Mouse (Mus musculus): ENCODE results near the gene Zmym1. TPM values are rescaled to one million over a fixed set of nuclear protein-coding genes. Genes with fewer than 3 reads are reported as not detected.

The Zmym1 gene
- polyA plus RNA-seq, 1 experiment from 2014 or later, result 25.2 TPM

GRCm38 (mm10) chr4:127037908-127038827 is 22.8 kb downstream of the Zmym1 start:
- Histone ChIP-seq H3K4me2 (ENCODE audit: low read depth, low read length) (no peak overlapping the region), H3K36me3 (ENCODE audit: control insufficient read depth, insufficient read depth, low read length) (peaks cover 67% of the 10 kb centered on the region), H3K27ac (ENCODE audit: low read depth, low read length) (no peak overlapping the region), H3K4me1 (ENCODE audit: control insufficient read depth, insufficient read depth, low read length) (no peaks in the 10 kb centered on the region), H3K27me3 (ENCODE audit: control insufficient read depth, insufficient read depth, low read length) (no peaks in the 10 kb centered on the region), H3K4me3 (ENCODE audit: low read depth, low read length) (no peak overlapping the region), H3K9me3 (ENCODE audit: control insufficient read depth, low read length) (no peaks in the 10 kb centered on the region), H3K9ac (replicated peaks; ENCODE audit: low read depth, low read length) (no peak overlapping the region)
- 89% methylated on average over 8 of the region's 8 CpGs for WGBS
- ATAC-seq (ENCODE audit: low read depth), result no peak

GRCm38 (mm10) chr4:127037158-127037557 is 23.8 kb downstream of the Zmym1 start:
- peaks cover 69% of the 10 kb centered on the region for H3K36me3 ChIP-seq (ENCODE audit: control insufficient read depth, insufficient read depth, low read length)
- H3K9me3 ChIP-seq (ENCODE audit: control insufficient read depth, low read length), result no peaks in the 10 kb centered on the region
- no peak overlapping the region for H3K9ac ChIP-seq (replicated peaks; ENCODE audit: low read depth, low read length)
- 96% methylated on average over 3 of the region's 3 CpGs for WGBS
- H3K4me1 ChIP-seq (ENCODE audit: control insufficient read depth, insufficient read depth, low read length), result no peaks in the 10 kb centered on the region
- no peak overlapping the region for H3K4me2 ChIP-seq (ENCODE audit: low read depth, low read length)
- ATAC-seq (ENCODE audit: low read depth), result no peak
- H3K27ac ChIP-seq (ENCODE audit: low read depth, low read length), result no peak overlapping the region
- H3K27me3 ChIP-seq (ENCODE audit: control insufficient read depth, insufficient read depth, low read length), result no peaks in the 10 kb centered on the region
- no peak overlapping the region for H3K4me3 ChIP-seq (ENCODE audit: low read depth, low read length)

- Histone ChIP-seq H3K4me3 (ENCODE audit: low read depth, low read length) (no peak overlapping the region), H3K4me2 (ENCODE audit: low read depth, low read length) (no peak overlapping the region), H3K36me3 (ENCODE audit: control insufficient read depth, insufficient read depth, low read length) (peaks cover 84% of the 10 kb centered on the region), H3K27ac (ENCODE audit: low read depth, low read length) (no peak overlapping the region), H3K4me1 (ENCODE audit: control insufficient read depth, insufficient read depth, low read length) (peaks cover 17% of the 10 kb centered on the region), H3K9ac (replicated peaks; ENCODE audit: low read depth, low read length) (no peak overlapping the region), H3K27me3 (ENCODE audit: control insufficient read depth, insufficient read depth, low read length) (no peaks in the 10 kb centered on the region), H3K9me3 (ENCODE audit: control insufficient read depth, low read length) (no peaks in the 10 kb centered on the region)
- 71% methylated on average over 4 of the region's 4 CpGs for WGBS
- ATAC-seq (ENCODE audit: low read depth), result no peak
Measured at GRCm38 (mm10) chr4:127027228-127028190, 33.4 kb downstream of the Zmym1 start.

GRCm38 (mm10) chr4:127026826-127027225 is 34.1 kb downstream of the Zmym1 start:
- Histone ChIP-seq H3K4me3 (ENCODE audit: low read depth, low read length) (no peak overlapping the region), H3K27me3 (ENCODE audit: control insufficient read depth, insufficient read depth, low read length) (no peaks in the 10 kb centered on the region; the same call in 1 of the 2 replicates), H3K4me2 (ENCODE audit: low read depth, low read length) (no peak overlapping the region), H3K36me3 (ENCODE audit: control insufficient read depth, insufficient read depth, low read length) (peaks cover 78% of the 10 kb centered on the region), H3K9me3 (ENCODE audit: control insufficient read depth, low read length) (no peaks in the 10 kb centered on the region), H3K4me1 (ENCODE audit: control insufficient read depth, insufficient read depth, low read length) (peaks cover 17% of the 10 kb centered on the region), H3K9ac (replicated peaks; ENCODE audit: low read depth, low read length) (no peak overlapping the region), H3K27ac (ENCODE audit: low read depth, low read length) (no peak overlapping the region)
- WGBS, result 92% methylated on average over 4 of the region's 4 CpGs
- no peak for ATAC-seq (ENCODE audit: low read depth)

GRCm38 (mm10) chr4:127024240-127024639 is 36.7 kb downstream of the Zmym1 start:
- H3K27ac ChIP-seq (ENCODE audit: low read depth, low read length), result no peak overlapping the region
- 40% methylated on average over 1 of the region's 1 CpGs for WGBS
- peak overlapping the region; percentile 59 for H3K4me2 ChIP-seq (ENCODE audit: low read depth, low read length)
- H3K4me3 ChIP-seq (ENCODE audit: low read depth, low read length), result peak overlapping the region; percentile 98
- no peak for ATAC-seq (ENCODE audit: low read depth)
- H3K9ac ChIP-seq (replicated peaks; ENCODE audit: low read depth, low read length), result 0 out of 2 replicates have a peak overlapping the region, but pooled peaks have one; percentile 100
- H3K27me3 ChIP-seq (ENCODE audit: control insufficient read depth, insufficient read depth, low read length), result no peaks in the 10 kb centered on the region; the same call in 1 of the 2 replicates
- H3K9me3 ChIP-seq (ENCODE audit: control insufficient read depth, low read length), result no peaks in the 10 kb centered on the region
- peaks cover 52% of the 10 kb centered on the region for H3K36me3 ChIP-seq (ENCODE audit: control insufficient read depth, insufficient read depth, low read length)
- H3K4me1 ChIP-seq (ENCODE audit: control insufficient read depth, insufficient read depth, low read length), result peaks cover 20% of the 10 kb centered on the region

- no peak for ATAC-seq (ENCODE audit: low read depth)
- H3K4me2 ChIP-seq (ENCODE audit: low read depth, low read length), result peak overlapping the region; percentile 59
- peak overlapping the region; percentile 100 for H3K9ac ChIP-seq (replicated peaks; ENCODE audit: low read depth, low read length)
- peaks cover 46% of the 10 kb centered on the region for H3K36me3 ChIP-seq (ENCODE audit: control insufficient read depth, insufficient read depth, low read length)
- no peak overlapping the region for H3K27ac ChIP-seq (ENCODE audit: low read depth, low read length)
- no peaks in the 10 kb centered on the region for H3K9me3 ChIP-seq (ENCODE audit: control insufficient read depth, low read length)
- no peaks in the 10 kb centered on the region; the same call in 1 of the 2 replicates for H3K27me3 ChIP-seq (ENCODE audit: control insufficient read depth, insufficient read depth, low read length)
- H3K4me3 ChIP-seq (ENCODE audit: low read depth, low read length), result peak overlapping the region; percentile 98
- 2% methylated on average over 9 of the region's 9 CpGs for WGBS
- H3K4me1 ChIP-seq (ENCODE audit: control insufficient read depth, insufficient read depth, low read length), result peaks cover 20% of the 10 kb centered on the region
Measured at GRCm38 (mm10) chr4:127023201-127023600, 37.8 kb downstream of the Zmym1 start.

- H3K4me1 ChIP-seq (ENCODE audit: control insufficient read depth, insufficient read depth, low read length), result peaks cover 20% of the 10 kb centered on the region
- H3K27me3 ChIP-seq (ENCODE audit: control insufficient read depth, insufficient read depth, low read length), result no peaks in the 10 kb centered on the region; the same call in 1 of the 2 replicates
- H3K4me2 ChIP-seq (ENCODE audit: low read depth, low read length), result peak overlapping the region; percentile 59
- ATAC-seq (ENCODE audit: low read depth), result peak; percentile 68
- H3K9ac ChIP-seq (replicated peaks; ENCODE audit: low read depth, low read length), result peak overlapping the region; percentile 100
- peak overlapping the region; percentile 98 for H3K4me3 ChIP-seq (ENCODE audit: low read depth, low read length)
- H3K27ac ChIP-seq (ENCODE audit: low read depth, low read length), result peak overlapping the region; percentile 99
- H3K36me3 ChIP-seq (ENCODE audit: control insufficient read depth, insufficient read depth, low read length), result peaks cover 36% of the 10 kb centered on the region
- H3K9me3 ChIP-seq (ENCODE audit: control insufficient read depth, low read length), result no peaks in the 10 kb centered on the region
- under 1% methylated on average over 53 of the region's 53 CpGs for WGBS
Measured at GRCm38 (mm10) chr4:127021989-127022626, 38.8 kb downstream of the Zmym1 start.

- ATAC-seq (ENCODE audit: low read depth), result peak; percentile 95
- Histone ChIP-seq H3K4me3 (ENCODE audit: low read depth, low read length) (peak within 1 kb of the TSS; percentile 98), H3K4me1 (ENCODE audit: control insufficient read depth, insufficient read depth, low read length) (peaks cover 16% of the 10 kb centered on the region), H3K27me3 (ENCODE audit: control insufficient read depth, insufficient read depth, low read length) (no peaks in the 10 kb centered on the region; the same call in 1 of the 2 replicates), H3K27ac (ENCODE audit: low read depth, low read length) (peak within 1 kb of the TSS; percentile 99), H3K36me3 (ENCODE audit: control insufficient read depth, insufficient read depth, low read length) (peaks cover 28% of the 10 kb centered on the region), H3K9me3 (ENCODE audit: control insufficient read depth, low read length) (no peaks in the 10 kb centered on the region), H3K9ac (replicated peaks; ENCODE audit: low read depth, low read length) (peak within 1 kb of the TSS; percentile 100), H3K4me2 (ENCODE audit: low read depth, low read length) (peak within 1 kb of the TSS; percentile 59)
- WGBS, result under 1% methylated on average over 63 of the region's 87 CpGs
Measured at GRCm38 (mm10) chr4:127021151-127021945, 39.6 kb downstream of the Zmym1 start, which contains the start of gene Sfpq. Sfpq (plus strand) TSS chr4:127021324.

Data from neural tube, embryonic 14.5 days (tissue).